Mouse (Mus musculus) MEL (cell line): ENCODE data around the gene Cmklr1. TPM values are rescaled to one million over a fixed set of nuclear protein-coding genes. Genes with fewer than 3 reads are reported as not detected.

ENCODE experiments used
- DNase-seq: peaks from one replicate; pipeline ENCODE4 v3.0.0; 2011; ENCODE audit warnings: low read depth, low spot score
- H3K27ac ChIP-seq: 2 replicates; pipeline ENCODE4 v1.5.1; 2012; ENCODE audit warnings: low read depth, mild to moderate bottlenecking, control low read depth, low read length, moderate library complexity; ENCODE audit not compliant: control insufficient read depth
- H3K27me3 ChIP-seq, 2 experiments: fragments of 150-350 bp in 1 of 2; sonication (generic) in 1 of 2; 2 replicates each; pipeline ENCODE4 v1.6.1; 2012; ENCODE audit warnings: low read length in 2 of 2, mild to moderate bottlenecking in 2 of 2, improper control_type of control experiment in 1 of 2, moderate library complexity in 1 of 2; ENCODE audit not compliant: insufficient read depth in 2 of 2, control insufficient read depth in 1 of 2
- H3K36me3 ChIP-seq, 2 experiments: 2 replicates each; pipeline ENCODE4 v1.6.1; 2012 to 2014; ENCODE audit warnings: low read length in 2 of 2, improper control_type of control experiment in 1 of 2, inconsistent platforms in 1 of 2, mild to moderate bottlenecking in 1 of 2; ENCODE audit not compliant: insufficient read depth in 2 of 2, control insufficient read depth in 1 of 2
- H3K4me1 ChIP-seq, 2 experiments: fragments of 150-350 bp in 1 of 2; sonication (generic) in 1 of 2; 2 replicates each; pipeline ENCODE4 v1.6.1; 2012; ENCODE audit warnings: low read length in 2 of 2, improper control_type of control experiment in 1 of 2, mild to moderate bottlenecking in 1 of 2; ENCODE audit not compliant: insufficient read depth in 2 of 2, control insufficient read depth in 1 of 2
- H3K4me3 ChIP-seq, 2 experiments: fragments of 150-350 bp in 1 of 2; sonication (generic) in 1 of 2; 2 replicates each; pipeline ENCODE4 v1.5.1; 2012; ENCODE audit warnings: low read depth in 2 of 2, low read length in 2 of 2, mild to moderate bottlenecking in 2 of 2, moderate library complexity in 2 of 2, control low read depth in 1 of 2, improper control_type of control experiment in 1 of 2; ENCODE audit not compliant: control insufficient read depth in 1 of 2, insufficient read depth in 1 of 2
- H3K79me2 ChIP-seq: 2 replicates; pipeline ENCODE4 v1.6.1; 2012; ENCODE audit warnings: mild to moderate bottlenecking, low read length, moderate library complexity; ENCODE audit not compliant: control insufficient read depth, poor library complexity, insufficient read depth
- H3K9ac ChIP-seq: 2 replicates; pipeline ENCODE4 v1.6.1; 2012; ENCODE audit warnings: low read depth, mild to moderate bottlenecking, control low read depth, low read length, moderate library complexity; ENCODE audit not compliant: control insufficient read depth, poor library complexity, severe bottlenecking
- H3K9me3 ChIP-seq: fragments of 150-350 bp; sonication (generic); replicated peaks from 2 replicates; pipeline ENCODE4 v1.6.1; 2012; ENCODE audit warnings: mild to moderate bottlenecking, low read length, improper control_type of control experiment, moderate library complexity; ENCODE audit not compliant: insufficient read depth
- CHD2 ChIP-seq: IDR thresholded peaks from 2 replicates; pipeline ENCODE4 v1.6.1; 2011; ENCODE audit warnings: low read length, improper control_type of control experiment
- E2F4 ChIP-seq: IDR thresholded peaks from 2 replicates; pipeline ENCODE4 v1.6.1; 2011; ENCODE audit warnings: low read depth, low read length, improper control_type of control experiment, borderline replicate concordance
- GABPA ChIP-seq: IDR thresholded peaks from 2 replicates; pipeline ENCODE4 v1.6.1; 2012; ENCODE audit warnings: low read depth, mild to moderate bottlenecking, inconsistent platforms, low read length, improper control_type of control experiment, moderate library complexity
- GATA1 ChIP-seq: IDR thresholded peaks from 2 replicates; pipeline ENCODE4 v1.6.1; 2011; ENCODE audit warnings: low read depth, low read length, improper control_type of control experiment
- HCFC1 ChIP-seq: IDR thresholded peaks from 2 replicates; pipeline ENCODE4 v1.6.1; 2012; ENCODE audit warnings: low read depth, mild to moderate bottlenecking, inconsistent platforms, low read length, improper control_type of control experiment, moderate library complexity
- KAT2A ChIP-seq: conservative IDR thresholded peaks from 2 replicates; pipeline ENCODE4 v1.6.1; 2012; ENCODE audit warnings: low read depth, low read length, improper control_type of control experiment, inconsistent platforms
- MXI1 ChIP-seq: IDR thresholded peaks from 2 replicates; pipeline ENCODE4 v1.6.1; 2011; ENCODE audit warnings: mild to moderate bottlenecking, low read depth, low read length, improper control_type of control experiment
- MYB ChIP-seq: IDR thresholded peaks from 2 replicates; pipeline ENCODE4 v1.6.1; 2011; ENCODE audit warnings: mild to moderate bottlenecking, low read depth, low read length, improper control_type of control experiment
- POLR2A ChIP-seq, 2 experiments: IDR thresholded peaks; 2 replicates each; pipeline ENCODE4 v1.6.1; 2011 to 2012; ENCODE audit warnings: low read length in 2 of 2, mild to moderate bottlenecking in 2 of 2, control low read depth in 1 of 2, improper control_type of control experiment in 1 of 2, low read depth in 1 of 2, moderate library complexity in 1 of 2; ENCODE audit not compliant: control insufficient read depth in 1 of 2, insufficient read depth in 1 of 2, poor library complexity in 1 of 2
- POLR2AphosphoS5 ChIP-seq: IDR thresholded peaks from 2 replicates; pipeline ENCODE4 v1.6.1; 2012; ENCODE audit warnings: low read depth, borderline replicate concordance, mild to moderate bottlenecking, inconsistent platforms, low read length, moderate library complexity, mixed read lengths
- SMC3 ChIP-seq: IDR thresholded peaks from 2 replicates; pipeline ENCODE4 v1.6.1; 2011; ENCODE audit warnings: low read depth, low read length, improper control_type of control experiment
- TCF12 ChIP-seq: IDR thresholded peaks from 2 replicates; pipeline ENCODE4 v1.6.1; 2014; ENCODE audit warnings: low read depth, mild to moderate bottlenecking, inconsistent platforms, low read length, improper control_type of control experiment, moderate library complexity
- USF1 ChIP-seq: IDR thresholded peaks from 2 replicates; pipeline ENCODE4 v1.6.1; 2014; ENCODE audit warnings: low read depth, mild to moderate bottlenecking, inconsistent platforms, low read length, improper control_type of control experiment, moderate library complexity
- ZC3H11A ChIP-seq: IDR thresholded peaks from 2 replicates; pipeline ENCODE4 v1.6.1; 2012; ENCODE audit warnings: low read depth, mild to moderate bottlenecking, inconsistent platforms, low read length, improper control_type of control experiment
- ZMIZ1 ChIP-seq: IDR thresholded peaks from 2 replicates; pipeline ENCODE4 v1.6.1; 2012; ENCODE audit warnings: low read depth, mild to moderate bottlenecking, inconsistent platforms, low read length, improper control_type of control experiment, moderate library complexity
- polyA plus RNA-seq, 2 experiments: library from polyadenylated mRNA; stranded (reverse) in 1 of 2; unstranded in 1 of 2; fragments of >175 nt in 1 of 2; fragments of >200 nt in 1 of 2; gene quantifications; 2 replicates each; pipeline versions ENCODE4 v1.2.1 to v1.2.4; 2012; ENCODE audit warnings: low replicate concordance in 2 of 2, low read depth in 1 of 2; ENCODE audit not compliant: insufficient read length in 2 of 2, insufficient read depth in 1 of 2, missing spikeins in 1 of 2
- total RNA-seq: library from RNA; depleted of rRNA; stranded (reverse); fragments of 300-350 nt; gene quantifications from 2 replicates; pipeline ENCODE4 v1.2.3, GENCODE M21; 2012

Gene Cmklr1
- total and polyA plus RNA-seq, 3 experiments, result not detected

GRCm38 (mm10) chr5:113679509-113679908, 29.3 kb upstream of the Cmklr1 start:
- H3K4me3 ChIP-seq, result no peak overlapping the region
- no peaks in the 10 kb centered on the region for H3K79me2 ChIP-seq
- DNase-seq, result no peak
- no peak overlapping the region for H3K27ac ChIP-seq
- no peak overlapping the region for H3K9ac ChIP-seq
- no peaks in the 10 kb centered on the region for H3K4me1 ChIP-seq
- no peaks in the 10 kb centered on the region for H3K27me3 ChIP-seq
- H3K36me3 ChIP-seq, result no peaks in the 10 kb centered on the region
- TF ChIP-seq KAT2A (no peak), POLR2A (IDR thresholded peaks at IDR 0.05; ENCODE audit: control insufficient read depth in 1 of 2, insufficient read depth in 1 of 2, low read depth in 1 of 2, low read length in 2 of 2, poor library complexity in 1 of 2) (no peak), TCF12 (no peak), MXI1 (no peak), HCFC1 (no peak), GABPA (no peak)
- no peaks in the 10 kb centered on the region for H3K9me3 ChIP-seq

- no peak for DNase-seq
- Histone ChIP-seq H3K4me3 (no peak overlapping the region), H3K4me1 (no peaks in the 10 kb centered on the region), H3K27ac (no peak overlapping the region)
- TF ChIP-seq USF1, result no peak
- TF ChIP-seq MXI1, result no peak
- TF ChIP-seq GATA1, result no peak
- no peak for TF ChIP-seq ZC3H11A
- TF ChIP-seq, all 39 proteins: peak for 0
- Histone ChIP-seq H3K79me2 (no peaks in the 10 kb centered on the region), H3K36me3 (no peaks in the 10 kb centered on the region), H3K9ac (no peak overlapping the region), H3K9me3 (no peaks in the 10 kb centered on the region), H3K27me3 (no peaks in the 10 kb centered on the region)
Measured at GRCm38 (mm10) chr5:113678743-113679452, 28.7 kb upstream of the Cmklr1 start.

- H3K4me1 ChIP-seq, result no peaks in the 10 kb centered on the region
- no peaks in the 10 kb centered on the region for H3K9me3 ChIP-seq
- H3K27ac ChIP-seq, result no peak overlapping the region
- no peak overlapping the region for H3K4me3 ChIP-seq
- no peaks in the 10 kb centered on the region for H3K27me3 ChIP-seq
- no peak for DNase-seq
- no peaks in the 10 kb centered on the region for H3K79me2 ChIP-seq
- H3K36me3 ChIP-seq, result no peaks in the 10 kb centered on the region
- H3K9ac ChIP-seq, result no peak overlapping the region
- TF ChIP-seq MYB (no peak), CHD2 (no peak), E2F4 (no peak), GABPA (no peak), POLR2AphosphoS5 (no peak), ZMIZ1 (no peak), SMC3 (no peak)
- TF ChIP-seq, all 39 proteins: peak for 0
Measured at GRCm38 (mm10) chr5:113677541-113677940, 27.3 kb upstream of the Cmklr1 start.
